Mouse (Mus musculus) adrenal gland, adult (tissue): ENCODE data around the gene Tmem171.
A peak's percentile ranks its signal among the peaks of the same experiment; 100 is the strongest.

ENCODE experiments used
- DNase-seq, 2 experiments: peaks; one replicate each; pipeline ENCODE4 v3.0.0; 2022 to 2023; ENCODE audit warnings: low spot score in 1 of 2; ENCODE audit not compliant: inconsistent age in 2 of 2

Tmem171 gene

DNA sequence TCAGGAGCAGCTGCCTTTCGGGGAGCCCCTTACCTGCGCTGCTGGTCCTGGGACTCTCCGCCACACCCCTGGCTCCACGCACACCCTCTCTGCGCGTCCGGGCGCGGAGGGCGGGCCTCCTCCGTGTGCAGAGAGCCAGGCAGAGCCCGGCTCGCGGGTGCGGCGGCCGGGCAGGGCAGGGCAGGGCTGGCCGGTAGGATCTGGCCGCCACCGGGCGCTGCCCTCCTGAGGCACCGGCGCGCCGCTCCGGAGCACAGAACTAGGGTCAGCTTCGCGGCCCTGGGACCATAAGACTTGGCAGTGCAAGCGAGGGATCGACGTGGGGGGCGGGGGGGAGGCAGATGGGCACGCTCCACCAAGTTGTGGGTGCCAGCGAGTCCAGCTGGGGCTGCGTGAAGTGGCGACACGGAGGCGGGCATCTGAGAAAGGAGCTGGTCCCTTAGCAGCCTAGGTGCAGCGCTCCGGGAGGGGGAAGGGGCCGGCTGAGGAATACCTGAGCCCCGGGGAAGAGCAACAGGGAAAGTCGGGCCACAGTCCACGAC is at the start of gene Tmem171:
TSS of gene Tmem171 (minus strand) at position 62 of the 542 bp plus-strand sequence.
- no peak for DNase-seq

DNA sequence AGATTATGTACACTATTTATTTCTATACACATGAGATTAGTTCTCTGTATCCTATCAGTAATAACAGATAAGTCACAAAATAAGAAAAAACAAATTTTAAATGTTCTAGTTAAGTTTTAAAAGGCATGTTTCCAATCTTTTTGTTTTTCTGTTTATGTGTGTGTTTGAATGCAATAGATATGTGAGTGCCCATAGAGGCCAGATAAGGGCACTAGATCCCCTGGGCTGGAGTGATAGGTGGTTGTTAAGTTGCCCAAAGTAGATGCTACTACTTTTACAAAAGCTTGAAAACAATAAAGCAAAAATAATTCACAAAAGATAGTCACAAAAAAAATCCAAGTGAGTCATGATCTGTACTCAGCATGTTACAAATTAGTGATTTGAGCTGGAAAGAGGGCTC is 49.2 kb upstream of the Tmem171 start:
- no peak for DNase-seq

GRCm38 (mm10) chr13:98743214-98743613 is 48.6 kb upstream of the Tmem171 start:
- DNase-seq, result no peak

DNA sequence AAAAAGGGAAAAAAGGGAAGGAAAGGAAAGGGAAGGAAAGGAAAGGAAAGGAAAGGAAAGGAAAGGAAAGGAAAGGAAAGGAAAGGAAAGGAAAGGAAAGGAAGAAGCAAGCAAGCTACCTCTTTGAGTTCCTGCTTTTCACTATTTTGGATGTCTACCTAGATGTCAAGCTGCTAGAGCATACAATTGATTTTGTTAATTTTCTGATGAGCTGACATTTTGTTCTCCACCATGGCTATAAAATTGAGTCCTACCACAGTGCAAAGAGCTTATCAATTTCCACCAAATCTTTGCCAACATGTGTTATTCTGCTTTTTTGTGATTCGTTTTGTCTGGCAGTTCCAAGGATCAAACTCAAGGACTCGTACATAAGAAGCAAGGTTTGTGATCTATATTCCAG is 43.6 kb upstream of the Tmem171 start:
- no peak for DNase-seq

DNA sequence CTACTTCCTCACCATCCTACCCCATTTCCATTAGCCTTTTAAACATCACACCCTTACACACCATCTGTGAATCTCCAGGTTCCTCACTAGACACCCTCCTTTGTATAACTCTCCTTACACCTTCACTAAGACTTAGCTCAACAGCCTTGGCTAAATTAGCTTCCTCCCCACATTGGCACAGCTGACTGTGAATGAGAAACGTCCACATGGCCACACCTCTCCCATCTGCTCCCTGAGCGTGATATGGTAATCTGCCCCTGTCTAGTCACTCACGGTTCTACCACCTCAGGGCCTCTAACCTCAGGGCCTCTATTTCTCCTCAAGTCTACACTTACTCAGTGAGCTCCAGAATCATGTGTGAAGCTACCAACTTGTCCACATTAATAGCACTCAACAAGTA is 38.7 kb upstream of the Tmem171 start:
- no peak for DNase-seq

GRCm38 (mm10) chr13:98729271-98730062 is 34.8 kb upstream of the Tmem171 start:
- no peak for DNase-seq

DNA sequence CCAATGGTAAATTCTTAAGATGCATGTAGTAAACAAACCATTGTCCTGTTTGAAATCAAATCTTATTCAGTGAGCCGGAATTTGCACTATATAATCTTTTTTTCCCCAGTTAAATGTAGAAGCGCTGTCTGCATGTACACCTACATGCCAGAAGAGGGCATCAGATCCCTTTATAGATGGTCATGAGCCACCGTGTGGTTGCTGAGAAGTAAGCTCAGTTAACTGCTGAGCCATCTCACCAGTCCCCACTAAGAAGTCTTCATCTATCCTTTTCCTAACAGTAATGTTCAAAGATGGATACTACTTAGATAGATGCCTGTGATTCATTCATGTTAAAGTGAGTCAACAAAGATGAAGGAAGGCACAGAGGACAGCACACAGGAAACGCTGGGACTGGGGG is 31.9 kb upstream of the Tmem171 start:
- DNase-seq, result peak in 1 of 2 experiments; percentile 45

DNA sequence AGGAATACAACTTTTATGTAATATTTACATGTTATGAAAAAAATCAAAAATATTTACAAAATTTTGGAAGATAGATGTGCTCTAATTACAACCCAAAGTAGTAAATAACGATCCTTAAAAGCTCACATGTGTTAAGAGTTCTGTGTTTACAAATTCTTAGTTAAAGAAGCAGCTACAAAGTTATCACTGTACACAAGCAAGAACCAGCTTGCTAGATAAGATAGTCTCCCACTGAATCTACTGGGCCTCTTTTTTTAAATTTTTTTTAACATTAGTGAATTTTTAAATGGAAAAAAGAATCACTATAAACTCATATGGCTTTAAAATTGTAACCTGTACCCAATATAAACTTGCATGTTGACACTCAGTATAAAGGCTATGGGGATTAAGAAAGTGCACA is 28.8 kb upstream of the Tmem171 start:
- DNase-seq, result no peak

DNA sequence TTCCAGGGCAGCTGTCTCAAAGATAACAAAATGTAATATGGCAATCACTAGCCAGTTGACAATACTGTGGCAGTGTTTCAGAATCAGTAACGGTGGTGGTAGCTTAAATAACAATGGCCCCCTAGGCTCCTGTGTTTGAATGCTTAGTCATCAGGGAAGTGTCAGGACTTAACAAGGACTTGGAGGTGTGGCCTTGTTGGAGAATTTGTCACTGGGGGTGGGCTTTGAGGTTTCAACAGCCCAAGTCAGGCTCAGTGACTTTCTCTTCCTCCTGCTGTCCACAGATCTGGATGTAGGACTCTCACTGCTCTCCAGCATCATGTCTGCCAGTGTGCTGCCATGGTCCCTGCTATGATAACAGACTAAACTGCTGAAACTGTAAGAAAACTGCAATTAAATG is 27.7 kb upstream of the Tmem171 start:
- DNase-seq, result no peak

DNA sequence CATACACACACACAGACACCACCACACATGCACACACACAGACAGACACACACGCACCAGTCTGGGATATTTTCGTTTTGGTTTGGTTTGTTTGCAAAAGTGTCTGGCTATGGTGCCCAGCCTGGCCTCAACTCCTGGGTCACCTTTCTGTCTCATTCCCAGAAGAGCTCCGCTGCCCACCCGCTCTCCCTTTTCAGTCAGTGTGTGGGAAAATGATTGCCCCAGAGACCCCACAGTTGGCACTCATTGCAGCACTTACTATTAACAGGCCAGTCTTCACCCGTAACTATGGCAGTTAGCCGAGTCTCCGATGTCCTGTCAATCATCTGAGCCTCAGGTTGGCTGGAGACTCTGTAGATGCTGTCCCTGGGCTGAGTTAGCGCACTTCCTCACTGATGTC is 21.5 kb upstream of the Tmem171 start:
- no peak for DNase-seq

DNA sequence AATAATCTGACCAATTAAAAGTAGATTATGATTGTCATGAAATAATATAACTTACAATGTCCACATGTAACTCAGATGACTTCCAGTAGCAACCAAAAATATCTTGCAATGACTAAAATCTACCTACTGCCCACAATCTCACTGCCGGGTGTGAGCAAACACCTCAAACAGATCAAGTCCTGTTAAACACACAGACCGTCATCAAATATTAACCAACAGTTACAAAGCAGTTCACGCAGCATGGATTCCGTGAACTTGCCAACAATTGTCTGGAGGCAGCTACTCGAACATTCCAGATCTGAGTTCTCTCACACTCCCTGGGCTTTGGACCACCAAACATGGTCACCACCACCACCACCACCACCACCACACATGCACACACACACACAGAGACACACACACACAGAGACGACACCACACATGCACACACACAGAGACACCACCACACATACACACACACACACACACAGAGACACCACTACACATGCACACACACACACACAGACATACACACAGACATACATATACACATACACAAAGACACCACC is 20.9 kb upstream of the Tmem171 start:
- no peak for DNase-seq

- no peak for DNase-seq
Measured at GRCm38 (mm10) chr13:98710655-98711054, 16.0 kb upstream of the Tmem171 start.

- DNase-seq, result no peak
Measured at GRCm38 (mm10) chr13:98710236-98710635, 15.6 kb upstream of the Tmem171 start.

DNA sequence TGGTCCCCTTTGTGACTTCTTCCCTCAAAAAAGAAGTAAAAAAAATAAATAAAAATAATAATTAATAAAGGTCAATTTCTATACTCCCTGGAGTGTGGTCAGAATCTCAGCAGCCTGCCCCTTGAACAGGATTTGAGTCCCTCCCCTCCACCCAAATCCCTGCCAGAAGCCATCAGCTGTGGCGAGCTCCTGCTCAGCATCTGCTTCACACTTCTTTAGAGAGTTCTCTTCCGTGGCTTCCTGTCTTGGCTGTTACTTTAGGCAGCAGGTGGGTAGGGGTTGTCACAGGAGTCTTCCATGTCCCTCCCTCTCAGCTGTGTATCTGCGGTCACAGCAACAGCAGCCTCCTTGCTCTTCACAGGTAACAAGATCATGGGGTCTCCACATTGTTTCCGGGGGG is 10.9 kb upstream of the Tmem171 start:
- no peak for DNase-seq

DNA sequence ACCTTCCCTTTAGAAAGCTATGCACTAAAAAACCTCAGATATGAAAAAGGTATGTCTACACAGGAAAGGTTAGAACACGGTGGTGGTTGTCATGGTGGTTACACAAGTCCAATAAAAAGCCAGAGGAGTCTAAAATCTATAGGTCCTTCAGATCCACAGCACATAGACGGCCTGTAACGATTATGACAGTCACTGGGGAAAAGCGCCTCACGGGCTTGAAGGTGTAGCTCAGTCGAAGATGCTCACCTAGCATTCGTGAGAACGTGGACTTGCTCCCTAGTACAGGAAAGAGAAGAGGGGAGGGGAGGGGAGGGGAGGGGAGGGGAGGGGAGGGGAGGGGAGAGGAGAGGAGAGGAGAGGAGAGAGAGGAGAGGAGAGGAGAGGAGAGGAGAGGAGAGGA is 9.2 kb upstream of the Tmem171 start:
- DNase-seq, result no peak

DNA sequence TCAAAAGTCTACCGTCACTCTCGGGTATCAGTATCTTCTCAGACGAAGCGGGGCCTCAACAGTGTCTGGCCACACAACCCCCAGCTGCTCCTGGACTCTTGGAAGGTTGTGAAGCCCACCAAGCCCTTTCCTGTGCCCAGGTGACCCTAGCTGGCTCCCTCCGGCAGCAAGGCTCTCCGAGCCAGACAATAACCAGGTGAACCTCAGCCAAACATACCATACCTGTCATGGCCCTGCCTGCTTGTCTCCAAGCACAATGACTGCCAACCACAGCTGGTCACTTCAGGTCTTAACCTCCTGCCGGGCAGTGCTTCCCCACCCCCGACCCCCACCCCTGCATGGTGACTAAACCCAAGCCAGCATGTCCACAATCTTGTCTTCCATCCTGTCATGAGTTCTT is 7.7 kb upstream of the Tmem171 start:
- DNase-seq, result no peak

GRCm38 (mm10) chr13:98701309-98701675 is 6.7 kb upstream of the Tmem171 start:
- no peak for DNase-seq

- no peak for DNase-seq
Measured at GRCm38 (mm10) chr13:98700661-98701308, 6.2 kb upstream of the Tmem171 start.

DNA sequence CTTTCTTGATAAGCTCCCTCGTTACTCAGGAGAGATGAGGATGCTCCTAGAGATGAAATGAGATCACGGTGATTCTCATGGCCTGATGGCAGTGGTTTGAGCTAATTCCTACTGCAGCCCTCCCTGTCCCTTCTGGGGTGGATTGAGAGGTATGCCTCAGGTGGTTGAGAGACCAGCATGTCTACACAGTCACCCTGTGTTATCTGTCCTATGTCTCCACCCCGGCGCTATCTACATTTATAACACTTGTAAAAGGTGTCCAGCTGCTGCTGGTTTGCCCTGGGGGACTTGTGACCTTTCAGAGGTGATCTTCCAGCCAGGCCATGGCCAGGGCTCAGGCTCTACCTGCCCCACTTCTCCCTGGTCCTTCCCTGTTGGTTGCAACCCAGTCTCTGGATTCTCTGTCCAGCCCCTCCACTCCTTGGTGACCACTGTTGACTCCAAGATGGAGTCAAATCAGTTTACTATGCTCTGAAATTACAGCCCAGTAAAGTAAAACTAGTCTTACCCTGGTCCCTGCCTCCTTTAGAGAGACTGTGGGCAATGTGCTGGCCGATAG is 5.4 kb upstream of the Tmem171 start:
- no peak for DNase-seq

- no peak for DNase-seq
Measured at GRCm38 (mm10) chr13:98699051-98699744, 4.6 kb upstream of the Tmem171 start.

GRCm38 (mm10) chr13:98696716-98697115 is 2.1 kb upstream of the Tmem171 start:
- DNase-seq, result no peak
